In genomic region chr8:126626415-126626814, GRCm38 (mm10) we compare ENCODE assay signal across 25 mouse cellular contexts. TPM values are rescaled to one million over a fixed set of nuclear protein-coding genes. Genes with fewer than 3 reads are reported as not detected.
DNase-seq lines count a peak whose midpoint lies in the region; ATAC-seq and TF ChIP-seq lines count a peak whose summit lies in the region.
"Had no signal": no experiment of that assay in that cellular context is flagged by ENCODE, and none has a peak within 500 bp of the region (broad histone marks: within the 10 kb centered on the region; RNA-seq: fewer than 3 reads in every experiment).

No protein-coding gene starts in this region.

- peak overlapping the region in 1 of 2 experiments; percentile 4; a peak in 1 of 4 replicates for H3K4me3 ChIP-seq in MEL (ENCODE audit: control insufficient read depth in 1 of 2, insufficient read depth in 1 of 2, low read depth in 2 of 2, low read length in 2 of 2)
- no peak overlapping the region for H3K4me3 ChIP-seq in kidney, embryonic 16.5 days (ENCODE audit: low read length)
- H3K4me3 ChIP-seq: embryonic facial prominence, embryonic 12.5 days; gastrocnemius, adult 2 months; heart, embryonic 10.5 days; heart, embryonic 13.5 days; hindbrain, embryonic 12.5 days; hindbrain, embryonic 15.5 days had no signal

- no peak for TF ChIP-seq CTCF in MEL (IDR thresholded peaks at IDR 0.05 in 2 of 3, conservative IDR thresholded peaks at IDR 0.05 in 1 of 3; ENCODE audit: control insufficient read depth in 1 of 3, insufficient read depth in 1 of 3, low read depth in 2 of 3, low read length in 3 of 3, poor library complexity in 1 of 3, severe bottlenecking in 1 of 3)

- no peak for TF ChIP-seq POLR2A in MEL (IDR thresholded peaks at IDR 0.05; ENCODE audit: control insufficient read depth in 1 of 2, insufficient read depth in 1 of 2, low read depth in 1 of 2, low read length in 2 of 2, poor library complexity in 1 of 2)

- peak; percentile 69 for ATAC-seq in common myeloid progenitor, adult 5-6 weeks (replicated peaks; ENCODE audit: low read depth, poor library complexity, severe bottlenecking)
- ATAC-seq in granulocyte monocyte progenitor cell, adult 5-6 weeks (replicated peaks; ENCODE audit: poor library complexity, severe bottlenecking) = peak; percentile 33; the same call in 1 of the 2 replicates
- ATAC-seq in megakaryocyte-erythroid progenitor cell, adult 5-6 weeks (replicated peaks; ENCODE audit: low FRiP score, low TSS enrichment, poor library complexity, severe bottlenecking) = peak; percentile 89
- ATAC-seq in kidney, embryonic 16.5 days (ENCODE audit: low FRiP score, low TSS enrichment) = no peak
- ATAC-seq: forebrain, embryonic 14.5 days; forebrain, postnatal 0 days; intestine, embryonic 16.5 days had no signal

- peak overlapping the region; percentile 34; the same call in 1 of the 2 replicates for H3K27ac ChIP-seq in MEL (ENCODE audit: control insufficient read depth, low read depth, low read length)
- H3K27ac ChIP-seq in kidney, embryonic 16.5 days (ENCODE audit: low read length) = no peak overlapping the region
- H3K27ac ChIP-seq: embryonic facial prominence, embryonic 12.5 days; gastrocnemius, adult 2 months; heart, embryonic 10.5 days; heart, embryonic 13.5 days; hindbrain, embryonic 12.5 days; hindbrain, embryonic 15.5 days had no signal

- H3K36me3 ChIP-seq in MEL (ENCODE audit: control insufficient read depth in 1 of 2, insufficient read depth in 2 of 2, low read length in 2 of 2) = 0 out of 4 replicates have a peak, but pooled peaks cover 0 to 2% of the 10 kb centered on the region in 2 experiments
- H3K36me3 ChIP-seq in kidney, embryonic 16.5 days (ENCODE audit: insufficient read depth, low read length) = no peaks in the 10 kb centered on the region
- H3K36me3 ChIP-seq: embryonic facial prominence, embryonic 12.5 days; hindbrain, embryonic 12.5 days; hindbrain, embryonic 15.5 days had no signal

- H3K9ac ChIP-seq in MEL (ENCODE audit: control insufficient read depth, low read depth, low read length, poor library complexity, severe bottlenecking) = no peak overlapping the region
- H3K9ac ChIP-seq in kidney, embryonic 16.5 days (replicated peaks; ENCODE audit: low read length) = no peak overlapping the region
- H3K9ac ChIP-seq: embryonic facial prominence, embryonic 12.5 days; forebrain, postnatal 0 days; heart, embryonic 13.5 days; hindbrain, embryonic 12.5 days; hindbrain, embryonic 15.5 days had no signal

- peak in 1 of 2 experiments; percentile 60; a peak in 2 of 4 replicates for TF ChIP-seq EP300 in MEL (IDR thresholded peaks at IDR 0.05; ENCODE audit: low read depth in 1 of 2, low read length in 2 of 2)

- no peaks in the 10 kb centered on the region for H3K9me3 ChIP-seq in MEL (replicated peaks; ENCODE audit: insufficient read depth, low read length)
- peaks cover 9% of the 10 kb centered on the region for H3K9me3 ChIP-seq in kidney, embryonic 16.5 days (ENCODE audit: low read length)
- H3K9me3 ChIP-seq: hindbrain, embryonic 15.5 days had no signal

- H3K79me2 ChIP-seq in MEL (ENCODE audit: control insufficient read depth, insufficient read depth, low read length, poor library complexity) = no peaks in the 10 kb centered on the region

- 88% methylated on average over 11 of the region's 11 CpGs for WGBS in kidney, embryonic 16.5 days

- no peak for TF ChIP-seq RAD21 in MEL (IDR thresholded peaks at IDR 0.05; ENCODE audit: low read depth, low read length)

- peaks cover 0 to 3% of the 10 kb centered on the region in 2 experiments; a peak in 1 of 4 replicates for H3K27me3 ChIP-seq in MEL (ENCODE audit: control insufficient read depth in 1 of 2, insufficient read depth in 2 of 2, low read length in 2 of 2)
- H3K27me3 ChIP-seq in kidney, embryonic 16.5 days (ENCODE audit: insufficient read depth, low read length) = no peaks in the 10 kb centered on the region
- H3K27me3 ChIP-seq: embryonic facial prominence, embryonic 12.5 days; heart, embryonic 13.5 days; hindbrain, embryonic 12.5 days; hindbrain, embryonic 15.5 days had no signal

- H3K4me2 ChIP-seq in kidney, embryonic 16.5 days (replicated peaks; ENCODE audit: low read depth, low read length) = no peak overlapping the region
- H3K4me2 ChIP-seq: embryonic facial prominence, embryonic 12.5 days; heart, embryonic 13.5 days; hindbrain, embryonic 12.5 days; hindbrain, embryonic 15.5 days had no signal

- peak; percentile 35 for DNase-seq in MEL (ENCODE audit: low read depth, low spot score)
- no peak for DNase-seq in right cerebral cortex, adult 18-20 months
- DNase-seq: adrenal gland, adult 8-10 months; adrenal gland, postnatal 25 days; cerebellum, adult 11-12 months; cerebellum, adult 8-10 months; cerebellum, postnatal 10 days; cerebellum, postnatal 36 days; forebrain, postnatal 0 days; gastrocnemius, adult 2 months; gastrocnemius, postnatal 14 days; heart, adult 18-20 months; heart, postnatal 14 days; heart, postnatal 4 days had no signal

- H3K4me1 ChIP-seq in MEL (ENCODE audit: control insufficient read depth in 1 of 2, insufficient read depth in 2 of 2, low read length in 2 of 2) = peaks cover 0 to 3% of the 10 kb centered on the region in 2 experiments; a peak in 3 of 4 replicates
- no peaks in the 10 kb centered on the region for H3K4me1 ChIP-seq in kidney, embryonic 16.5 days (ENCODE audit: insufficient read depth, low read length)
- H3K4me1 ChIP-seq: embryonic facial prominence, embryonic 12.5 days; heart, embryonic 10.5 days; heart, embryonic 13.5 days; hindbrain, embryonic 12.5 days; hindbrain, embryonic 15.5 days had no signal

TF ChIP-seq in MEL, 35 proteins besides CTCF, POLR2A, EP300 and RAD21:
- TF ChIP-seq SIN3A (IDR thresholded peaks at IDR 0.05; ENCODE audit: low read length) (no peak), ZC3H11A (IDR thresholded peaks at IDR 0.05; ENCODE audit: low read depth, low read length) (no peak), TCF12 (IDR thresholded peaks at IDR 0.05; ENCODE audit: low read depth, low read length) (peak; percentile 55; the same call in 1 of the 2 replicates), ETS1 (IDR thresholded peaks at IDR 0.05; ENCODE audit: low read depth, low read length) (0 out of 2 replicates have a peak, but pooled peaks have one; percentile 8)

RNA-seq across cellular contexts. Expression of gene Irf2bp2, which starts 32.6 kb away (rescaled TPM):
- total RNA-seq in MEL (2012; rRNA removed) = 30.4 and 37.2 TPM in 2 replicates
- 10 to 100 TPM in 1 of 2 experiments, not detected in 1; 17.1 TPM for polyA plus RNA-seq in MEL (2012; ENCODE audit: insufficient read depth in 1 of 2, insufficient read length in 2 of 2, low read depth in 1 of 2, low replicate concordance in 2 of 2, missing spikeins in 1 of 2)
- 72.3 and 85.4 TPM in 2 replicates for total RNA-seq in common myeloid progenitor, adult 5-6 weeks (2017)
- 112 and 113 TPM in 2 replicates for total RNA-seq in granulocyte monocyte progenitor cell, adult 5-6 weeks (2014; fragmentation: Nextera tagmentation)
- total RNA-seq in granulocyte monocyte progenitor cell, adult 5-6 weeks (2017) = 97.9 and 112 TPM in 2 replicates
- total RNA-seq in megakaryocyte-erythroid progenitor cell, adult 5-6 weeks (2014; fragmentation: Nextera tagmentation) = 45.8 and 54.3 TPM in 2 replicates
- total RNA-seq in megakaryocyte-erythroid progenitor cell, adult 5-6 weeks (2017) = 44.1 and 56.8 TPM in 2 replicates
- 11.5 and 12.1 TPM in 2 replicates for polyA plus RNA-seq in kidney, embryonic 16.5 days (2015; fragmentation: Nextera tagmentation; extraction: Ambion mirVana)
